23 mouse cellular contexts compared by ENCODE assay signal in genomic region chr4:141862867-141863266, GRCm38 (mm10). TPM values are rescaled to one million over a fixed set of nuclear protein-coding genes. Genes with fewer than 3 reads are reported as not detected.
DNase-seq lines count a peak whose midpoint lies in the region; ATAC-seq and TF ChIP-seq lines count a peak whose summit lies in the region.
"Had no signal": no experiment of that assay in that cellular context is flagged by ENCODE, and none has a peak within 500 bp of the region (broad histone marks: within the 10 kb centered on the region; RNA-seq: fewer than 3 reads in every experiment).

No protein-coding gene starts in this region.

- H3K79me2 ChIP-seq in heart, adult 2 months (replicated peaks; ENCODE audit: control insufficient read depth, insufficient read depth, low read length) = no peaks in the 10 kb centered on the region
- H3K79me2 ChIP-seq in liver, adult 2 months (ENCODE audit: control insufficient read depth, insufficient read depth, low read length) = no peaks in the 10 kb centered on the region

- no peak for TF ChIP-seq POLR2A in heart, adult 2 months (IDR thresholded peaks at IDR 0.05; ENCODE audit: insufficient read depth, low read depth, low read length)
- no peak for TF ChIP-seq POLR2A in liver, adult 2 months (IDR thresholded peaks at IDR 0.05; ENCODE audit: extremely low read depth, insufficient read depth, low read length)

- no peak for TF ChIP-seq CTCF in heart, adult 2 months (IDR thresholded peaks at IDR 0.05)
- no peak for TF ChIP-seq CTCF in liver, adult 2 months (IDR thresholded peaks at IDR 0.05; ENCODE audit: low read depth, low read length)
- no peak for TF ChIP-seq CTCF in liver, postnatal 0 days (IDR thresholded peaks at IDR 0.05; ENCODE audit: low read depth)
- no peak for TF ChIP-seq CTCF in stomach, postnatal 0 days (IDR thresholded peaks at IDR 0.05; ENCODE audit: low read depth)

- H3K27ac ChIP-seq in heart, adult 2 months = 0 out of 2 replicates have a peak overlapping the region, but pooled peaks have one; percentile 21
- peak overlapping the region; percentile 11 for H3K27ac ChIP-seq in liver, adult 2 months (replicated peaks; ENCODE audit: insufficient read depth, low read depth, low read length)
- no peak overlapping the region for H3K27ac ChIP-seq in liver, postnatal 0 days (ENCODE audit: low read depth)
- H3K27ac ChIP-seq in heart, embryonic 16.5 days (ENCODE audit: low read length) = peak overlapping the region; percentile 81
- no peak overlapping the region for H3K27ac ChIP-seq in stomach, postnatal 0 days (replicated peaks)
- H3K27ac ChIP-seq: hindbrain, postnatal 0 days; limb, embryonic 10.5 days; liver, embryonic 12.5 days; neural tube, embryonic 12.5 days had no signal

- TF ChIP-seq EP300 in heart, adult 2 months (IDR thresholded peaks at IDR 0.05; ENCODE audit: insufficient read depth, low read depth, low read length) = 0 out of 2 replicates have a peak, but pooled peaks have one; percentile 46
- TF ChIP-seq EP300 in liver, postnatal 0 days (IDR thresholded peaks at IDR 0.05; ENCODE audit: low read depth) = no peak
- TF ChIP-seq EP300 in stomach, postnatal 0 days (optimal IDR thresholded peaks at IDR 0.05) = no peak

- H3K4me1 ChIP-seq in heart, adult 2 months (ENCODE audit: control insufficient read depth, insufficient read depth, low read length) = peaks cover 9% of the 10 kb centered on the region
- H3K4me1 ChIP-seq in liver, adult 2 months (ENCODE audit: control insufficient read depth, insufficient read depth, low read length) = peaks cover 42% of the 10 kb centered on the region
- peaks cover 26% of the 10 kb centered on the region for H3K4me1 ChIP-seq in liver, postnatal 0 days (ENCODE audit: insufficient read depth)
- peaks cover 38% of the 10 kb centered on the region for H3K4me1 ChIP-seq in heart, embryonic 16.5 days (ENCODE audit: control insufficient read depth, insufficient read depth, low read length)
- peaks cover 5% of the 10 kb centered on the region; the same call in 1 of the 2 replicates for H3K4me1 ChIP-seq in stomach, postnatal 0 days (replicated peaks; ENCODE audit: control insufficient read depth, insufficient read depth)

- intact Hi-C loops in heart, adult 2 months (cut with DNase I) = no loop called here
- intact Hi-C loops in heart, postnatal 25 days (cut with DNase I) = no loop called here

- no peak for ATAC-seq in liver, postnatal 0 days
- ATAC-seq in heart, embryonic 16.5 days (replicated peaks; ENCODE audit: extremely low read depth, insufficient read depth, low FRiP score) = peak; percentile 39; the same call in 1 of the 2 replicates
- peak; percentile 35; the same call in 1 of the 2 replicates for ATAC-seq in stomach, postnatal 0 days (ENCODE audit: low FRiP score, low TSS enrichment)
- ATAC-seq: forebrain, embryonic 16.5 days; hindbrain, postnatal 0 days; liver, embryonic 12.5 days had no signal

- 41% methylated on average over 5 of the region's 5 CpGs for WGBS in heart, adult 2 months
- WGBS in liver, adult 2 months = 35% methylated on average over 5 of the region's 5 CpGs
- WGBS in liver, postnatal 0 days (ENCODE audit: insufficient replicate concordance) = 90% methylated on average over 5 of the region's 5 CpGs
- WGBS in heart, embryonic 16.5 days = 43% methylated on average over 5 of the region's 5 CpGs
- WGBS in stomach, postnatal 0 days = 69% methylated on average over 5 of the region's 5 CpGs

- no peaks in the 10 kb centered on the region for H3K9me3 ChIP-seq in liver, postnatal 0 days (ENCODE audit: low read length)
- H3K9me3 ChIP-seq in heart, embryonic 16.5 days (replicated peaks; ENCODE audit: control insufficient read depth, low read length) = no peaks in the 10 kb centered on the region
- no peaks in the 10 kb centered on the region for H3K9me3 ChIP-seq in stomach, postnatal 0 days (ENCODE audit: control insufficient read depth, low read length)
- H3K9me3 ChIP-seq: limb, embryonic 10.5 days; liver, embryonic 12.5 days; neural tube, embryonic 12.5 days had no signal

- no peak overlapping the region for H3K4me3 ChIP-seq in heart, adult 2 months
- no peak overlapping the region for H3K4me3 ChIP-seq in liver, adult 2 months (ENCODE audit: insufficient read depth, low read depth, low read length)
- no peak overlapping the region for H3K4me3 ChIP-seq in liver, postnatal 0 days (ENCODE audit: low read depth, low read length)
- no peak overlapping the region for H3K4me3 ChIP-seq in heart, embryonic 16.5 days (ENCODE audit: low read length)
- H3K4me3 ChIP-seq in stomach, postnatal 0 days (ENCODE audit: low read depth, low read length) = no peak overlapping the region
- H3K4me3 ChIP-seq: limb, embryonic 10.5 days; liver, embryonic 12.5 days; neural tube, embryonic 12.5 days had no signal

- no peaks in the 10 kb centered on the region for H3K27me3 ChIP-seq in heart, adult 2 months (ENCODE audit: control insufficient read depth, insufficient read depth, low read length)
- no peaks in the 10 kb centered on the region for H3K27me3 ChIP-seq in liver, adult 2 months (ENCODE audit: control insufficient read depth, insufficient read depth, low read length)
- no peaks in the 10 kb centered on the region for H3K27me3 ChIP-seq in liver, postnatal 0 days (ENCODE audit: insufficient read depth, low read length)
- H3K27me3 ChIP-seq in heart, embryonic 16.5 days (ENCODE audit: control insufficient read depth, insufficient read depth, low read length) = no peaks in the 10 kb centered on the region
- no peaks in the 10 kb centered on the region for H3K27me3 ChIP-seq in stomach, postnatal 0 days (ENCODE audit: control insufficient read depth, insufficient read depth, low read length)
- H3K27me3 ChIP-seq: liver, embryonic 12.5 days; neural tube, embryonic 12.5 days had no signal

- no peak overlapping the region for H3K4me2 ChIP-seq in liver, postnatal 0 days (ENCODE audit: low read depth, low read length)
- no peak overlapping the region for H3K4me2 ChIP-seq in heart, embryonic 16.5 days (ENCODE audit: low read depth, low read length)
- no peak overlapping the region for H3K4me2 ChIP-seq in stomach, postnatal 0 days (replicated peaks; ENCODE audit: low read depth)
- H3K4me2 ChIP-seq: liver, embryonic 12.5 days; neural tube, embryonic 12.5 days had no signal

- DNase-seq in heart, adult 2 months = no peak
- no peak for DNase-seq in heart, postnatal 25 days (ENCODE audit: low spot score)
- no peak for DNase-seq in liver, adult 2 months (ENCODE audit: extremely low read depth, low read depth, low spot score)
- no peak for DNase-seq in liver, postnatal 0 days
- DNase-seq in stomach, postnatal 0 days (ENCODE audit: low spot score) = peak; percentile 73
- no peak for DNase-seq in thymus, postnatal 10 days (ENCODE audit: low spot score in 2 of 2)
- DNase-seq: adrenal gland, postnatal 10 days; B cell, adult 2 months; cerebellum, adult 11-12 months; cerebellum, postnatal 36 days; kidney, adult 8-10 months had no signal

- no peaks in the 10 kb centered on the region for H3K36me3 ChIP-seq in heart, adult 2 months (ENCODE audit: control insufficient read depth, insufficient read depth, low read length)
- H3K36me3 ChIP-seq in liver, adult 2 months (ENCODE audit: control insufficient read depth, insufficient read depth, low read length) = 0 out of 2 replicates have a peak, but pooled peaks cover 2% of the 10 kb centered on the region
- peaks cover 25% of the 10 kb centered on the region for H3K36me3 ChIP-seq in liver, postnatal 0 days (replicated peaks; ENCODE audit: insufficient read depth, low read length)
- peaks cover 23% of the 10 kb centered on the region for H3K36me3 ChIP-seq in heart, embryonic 16.5 days (ENCODE audit: control insufficient read depth, insufficient read depth)
- peaks cover 7% of the 10 kb centered on the region for H3K36me3 ChIP-seq in stomach, postnatal 0 days (ENCODE audit: control insufficient read depth, insufficient read depth, low read length)

- no peak overlapping the region for H3K9ac ChIP-seq in heart, adult 2 months (ENCODE audit: low read depth, low read length)
- no peak overlapping the region for H3K9ac ChIP-seq in liver, adult 2 months (ENCODE audit: low read depth, low read length)
- no peak overlapping the region for H3K9ac ChIP-seq in liver, postnatal 0 days (replicated peaks)
- H3K9ac ChIP-seq in heart, embryonic 16.5 days (ENCODE audit: low read length) = peak overlapping the region; percentile 36; the same call in 1 of the 2 replicates
- H3K9ac ChIP-seq in stomach, postnatal 0 days (ENCODE audit: low read length) = no peak overlapping the region
- H3K9ac ChIP-seq: liver, embryonic 12.5 days; neural tube, embryonic 12.5 days had no signal

RNA-seq across cellular contexts. Expression of gene Efhd2, which starts 11.9 kb away (rescaled TPM):
- total RNA-seq in heart, adult 2 months (2021) = 10 to 100 TPM; 19.4 to 21.2 TPM
- polyA plus RNA-seq in heart, adult 2 months (2012; rRNA removed) = 28.4 and 33.0 TPM in 2 replicates
- 10 to 100 TPM; 16.4 to 21.6 TPM for total RNA-seq in heart, postnatal 25 days (2021)
- total RNA-seq in liver, adult 2 months (2014; rRNA removed) = 13.1 and 15.0 TPM in 2 replicates
- polyA plus RNA-seq in liver, adult 2 months (2012; rRNA removed) = 40.7 and 46.1 TPM in 2 replicates
- polyA plus RNA-seq in liver, postnatal 0 days (2015; fragmentation: Nextera tagmentation; extraction: Ambion mirVana) = 37.1 and 39.9 TPM in 2 replicates
- 79.2 and 80.4 TPM in 2 replicates for polyA plus RNA-seq in heart, embryonic 16.5 days (2015; fragmentation: Nextera tagmentation; extraction: Ambion mirVana)
- 111 and 121 TPM in 2 replicates for polyA plus RNA-seq in stomach, postnatal 0 days (2015; fragmentation: Nextera tagmentation; extraction: Ambion mirVana)

RNA-seq across cellular contexts. Expression of gene Ctrc, which starts 16.7 kb away (rescaled TPM):
- not detected for total RNA-seq in heart, adult 2 months (2021)
- not detected in 2 replicates for polyA plus RNA-seq in heart, adult 2 months (2012; rRNA removed)
- total RNA-seq in heart, postnatal 25 days (2021) = not detected
- total RNA-seq in liver, adult 2 months (2014; rRNA removed) = 0.34 and 0.83 TPM in 2 replicates
- polyA plus RNA-seq in liver, adult 2 months (2012; rRNA removed) = 0.24 TPM in 1 of 2 replicates, not detected in the other
- not detected in 2 replicates for polyA plus RNA-seq in liver, postnatal 0 days (2015; fragmentation: Nextera tagmentation; extraction: Ambion mirVana)
- not detected in 2 replicates for polyA plus RNA-seq in heart, embryonic 16.5 days (2015; fragmentation: Nextera tagmentation; extraction: Ambion mirVana)
- polyA plus RNA-seq in stomach, postnatal 0 days (2015; fragmentation: Nextera tagmentation; extraction: Ambion mirVana) = not detected in 2 replicates
- total RNA-seq: adrenal gland, postnatal 10 days; gastrocnemius, adult 18-20 months; heart, postnatal 14 days; hindbrain, postnatal 0 days; layer of hippocampus, postnatal 25 days; monocyte, adult 5-6 weeks had no signal
- polyA plus RNA-seq: embryonic facial prominence, embryonic 11.5 days; forebrain, embryonic 16.5 days; hindbrain, postnatal 0 days; limb, embryonic 10.5 days; liver, embryonic 12.5 days; lung, embryonic 16.5 days; neural tube, embryonic 12.5 days had no signal

RNA-seq across cellular contexts. Expression of gene Cela2a, which starts 36.9 kb away (rescaled TPM):
- total RNA-seq in heart, adult 2 months (2021) = not detected
- 0.26 and 0.62 TPM in 2 replicates for polyA plus RNA-seq in heart, adult 2 months (2012; rRNA removed)
- not detected for total RNA-seq in heart, postnatal 25 days (2021)
- total RNA-seq in liver, adult 2 months (2014; rRNA removed) = 80.9 and 238 TPM in 2 replicates
- polyA plus RNA-seq in liver, adult 2 months (2012; rRNA removed) = 3.6 and 4.8 TPM in 2 replicates
- 0.61 and 28.3 TPM in 2 replicates for polyA plus RNA-seq in liver, postnatal 0 days (2015; fragmentation: Nextera tagmentation; extraction: Ambion mirVana)
- polyA plus RNA-seq in heart, embryonic 16.5 days (2015; fragmentation: Nextera tagmentation; extraction: Ambion mirVana) = 0.63 TPM in 1 of 2 replicates, not detected in the other
- polyA plus RNA-seq in stomach, postnatal 0 days (2015; fragmentation: Nextera tagmentation; extraction: Ambion mirVana) = 18.1 and 22.4 TPM in 2 replicates
- total RNA-seq: adrenal gland, postnatal 10 days; heart, postnatal 14 days; hindbrain, postnatal 0 days; layer of hippocampus, postnatal 25 days; monocyte, adult 5-6 weeks had no signal
- polyA plus RNA-seq: embryonic facial prominence, embryonic 11.5 days; forebrain, embryonic 16.5 days; limb, embryonic 10.5 days; liver, embryonic 12.5 days; lung, embryonic 16.5 days; neural tube, embryonic 12.5 days had no signal

Comparison
In these comparisons a context has a peak if more than half of its experiments do, and no peak if none do; other contexts are left out.
1. H3K27ac ChIP-seq: peak in heart, adult 2 months (single experiment), liver, adult 2 months (single experiment) and heart, embryonic 16.5 days (single experiment); none in liver, postnatal 0 days (single experiment) and stomach, postnatal 0 days (single experiment).